Mouse (Mus musculus) midbrain, embryonic 13.5 days (tissue): ENCODE data around the gene Ifitm3. TPM values are rescaled to one million over a fixed set of nuclear protein-coding genes. Genes with fewer than 3 reads are reported as not detected.
A peak's percentile ranks its signal among the peaks of the same experiment; 100 is the strongest.

ENCODE experiments used
- ATAC-seq: fragments of 200-750 bp; cut with Nextera tagmentation; 2 replicates; pipeline ENCODE4 v1.8.0; 2017; ENCODE audit warnings: mild to moderate bottlenecking, moderate TSS enrichment, moderate library complexity
- H3K27ac ChIP-seq: fragments of 300-500 bp; sonication (generic); 2 replicates; pipeline ENCODE4 v1.5.1; 2015; ENCODE audit warnings: inconsistent platforms, mild to moderate bottlenecking, moderate library complexity
- H3K27me3 ChIP-seq: fragments of 300-500 bp; sonication (generic); 2 replicates; pipeline ENCODE4 v1.6.1; 2015; ENCODE audit warnings: mild to moderate bottlenecking, inconsistent platforms
- H3K36me3 ChIP-seq: fragments of 300-500 bp; sonication (generic); 2 replicates; pipeline ENCODE4 v1.6.1; 2015; ENCODE audit warnings: mild to moderate bottlenecking, inconsistent platforms
- H3K4me1 ChIP-seq: fragments of 300-500 bp; sonication (generic); replicated peaks from 2 replicates; pipeline ENCODE4 v1.6.1; 2015; ENCODE audit warnings: inconsistent platforms
- H3K4me2 ChIP-seq: fragments of 300-500 bp; sonication (generic); replicated peaks from 2 replicates; pipeline ENCODE4 v1.6.1; 2015; ENCODE audit warnings: moderate library complexity, mild to moderate bottlenecking, inconsistent platforms
- H3K4me3 ChIP-seq: fragments of 300-500 bp; sonication (generic); replicated peaks from 2 replicates; pipeline ENCODE4 v1.5.1; 2015; ENCODE audit warnings: mild to moderate bottlenecking, inconsistent platforms
- H3K9ac ChIP-seq: fragments of 300-500 bp; sonication (generic); replicated peaks from 2 replicates; pipeline ENCODE4 v1.6.1; 2015; ENCODE audit warnings: mild to moderate bottlenecking, inconsistent platforms
- H3K9me3 ChIP-seq: fragments of 300-500 bp; sonication (generic); 2 replicates; pipeline ENCODE4 v1.6.1; 2016; ENCODE audit warnings: mild to moderate bottlenecking, inconsistent platforms
- WGBS: fragments of 180-500 bp; shearing (Covaris S2); methylation state at CpG from one replicate; pipeline ENCODE4 v1.1.7; 2015; 5-methylcytosine and 5-hydroxymethylcytosine counted together
- polyA plus RNA-seq: library from polyadenylated mRNA; unstranded; fragments of >200 nt; fragmentation: Nextera tagmentation; extraction: Ambion mirVana; gene quantifications from 2 replicates; pipeline ENCODE4 v1.2.1, GENCODE M21; 2015

Gene Ifitm3
- polyA plus RNA-seq, 1 experiment from 2014 or later = 26.2 TPM

- no peaks in the 10 kb centered on the region for H3K36me3 ChIP-seq
- ATAC-seq = no peak
- no peaks in the 10 kb centered on the region for H3K27me3 ChIP-seq
- H3K9me3 ChIP-seq = no peaks in the 10 kb centered on the region
- H3K4me2 ChIP-seq = 0 out of 2 replicates have a peak overlapping the region, but pooled peaks have one; percentile 25
- no peak overlapping the region for H3K9ac ChIP-seq
- H3K4me3 ChIP-seq = no peak overlapping the region
- no peak overlapping the region for H3K27ac ChIP-seq
- WGBS = 4% methylated on average over 7 of the region's 7 CpGs
- H3K4me1 ChIP-seq = peaks cover 8% of the 10 kb centered on the region; the same call in 1 of the 2 replicates
These were observed 2.2 kb downstream of the Ifitm3 start for GRCm38 (mm10) chr7:141008312-141008761.

GRCm38 (mm10) chr7:141006914-141007313, 3.7 kb downstream of the Ifitm3 start:
- Histone ChIP-seq H3K4me2 (no peak overlapping the region), H3K36me3 (no peaks in the 10 kb centered on the region), H3K27ac (no peak overlapping the region), H3K27me3 (no peaks in the 10 kb centered on the region), H3K4me3 (no peak overlapping the region), H3K9ac (no peak overlapping the region), H3K9me3 (no peaks in the 10 kb centered on the region), H3K4me1 (peaks cover 8% of the 10 kb centered on the region; the same call in 1 of the 2 replicates)
- no peak for ATAC-seq
- 86% methylated on average over 5 of the region's 5 CpGs for WGBS

GRCm38 (mm10) chr7:141006446-141006845, 4.1 kb downstream of the Ifitm3 start:
- no peaks in the 10 kb centered on the region for H3K36me3 ChIP-seq
- H3K9me3 ChIP-seq = no peaks in the 10 kb centered on the region
- H3K27me3 ChIP-seq = no peaks in the 10 kb centered on the region
- H3K4me2 ChIP-seq = no peak overlapping the region
- H3K27ac ChIP-seq = no peak overlapping the region
- 95% methylated on average over 6 of the region's 6 CpGs for WGBS
- ATAC-seq = no peak
- H3K9ac ChIP-seq = no peak overlapping the region
- peaks cover 8% of the 10 kb centered on the region; the same call in 1 of the 2 replicates for H3K4me1 ChIP-seq
- no peak overlapping the region for H3K4me3 ChIP-seq

GRCm38 (mm10) chr7:141003248-141004010, 7.1 kb downstream of the Ifitm3 start:
- no peak overlapping the region for H3K4me3 ChIP-seq
- H3K9me3 ChIP-seq = no peaks in the 10 kb centered on the region
- no peak overlapping the region for H3K9ac ChIP-seq
- H3K4me2 ChIP-seq = no peak overlapping the region
- no peaks in the 10 kb centered on the region for H3K36me3 ChIP-seq
- no peaks in the 10 kb centered on the region for H3K27me3 ChIP-seq
- no peak for ATAC-seq
- 87% methylated on average over 5 of the region's 5 CpGs for WGBS
- H3K27ac ChIP-seq = no peak overlapping the region
- 0 out of 2 replicates have a peak, but pooled peaks cover 1% of the 10 kb centered on the region for H3K4me1 ChIP-seq

- no peak for ATAC-seq
- Histone ChIP-seq H3K4me1 (no peaks in the 10 kb centered on the region), H3K9ac (no peak overlapping the region), H3K27ac (no peak overlapping the region), H3K9me3 (no peaks in the 10 kb centered on the region), H3K4me2 (no peak overlapping the region), H3K36me3 (no peaks in the 10 kb centered on the region), H3K27me3 (no peaks in the 10 kb centered on the region), H3K4me3 (no peak overlapping the region)
- WGBS = 73% methylated on average over 15 of the region's 15 CpGs
These were observed 9.5 kb downstream of the Ifitm3 start for GRCm38 (mm10) chr7:141000881-141001708.

GRCm38 (mm10) chr7:140998853-140999700, 11.5 kb downstream of the Ifitm3 start:
- H3K4me3 ChIP-seq = no peak overlapping the region
- no peaks in the 10 kb centered on the region for H3K36me3 ChIP-seq
- 95% methylated on average over 11 of the region's 11 CpGs for WGBS
- no peak overlapping the region for H3K27ac ChIP-seq
- H3K9ac ChIP-seq = no peak overlapping the region
- H3K9me3 ChIP-seq = no peaks in the 10 kb centered on the region
- H3K4me1 ChIP-seq = no peaks in the 10 kb centered on the region
- no peak for ATAC-seq
- H3K27me3 ChIP-seq = no peaks in the 10 kb centered on the region
- H3K4me2 ChIP-seq = no peak overlapping the region

GRCm38 (mm10) chr7:140997817-140998216, 12.8 kb downstream of the Ifitm3 start:
- no peaks in the 10 kb centered on the region for H3K27me3 ChIP-seq
- ATAC-seq = no peak
- WGBS = 61% methylated on average over 1 of the region's 1 CpGs
- no peak overlapping the region for H3K4me2 ChIP-seq
- H3K27ac ChIP-seq = no peak overlapping the region
- no peaks in the 10 kb centered on the region for H3K36me3 ChIP-seq
- no peaks in the 10 kb centered on the region for H3K4me1 ChIP-seq
- H3K9me3 ChIP-seq = no peaks in the 10 kb centered on the region
- H3K9ac ChIP-seq = no peak overlapping the region
- H3K4me3 ChIP-seq = no peak overlapping the region

GRCm38 (mm10) chr7:140991117-140991689, 19.4 kb downstream of the Ifitm3 start:
- 86% methylated on average over 14 of the region's 14 CpGs for WGBS
- H3K4me3 ChIP-seq = no peak overlapping the region
- ATAC-seq = no peak
- H3K4me1 ChIP-seq = no peaks in the 10 kb centered on the region
- no peak overlapping the region for H3K9ac ChIP-seq
- no peaks in the 10 kb centered on the region for H3K9me3 ChIP-seq
- H3K27me3 ChIP-seq = no peaks in the 10 kb centered on the region
- H3K4me2 ChIP-seq = no peak overlapping the region
- H3K36me3 ChIP-seq = no peaks in the 10 kb centered on the region
- no peak overlapping the region for H3K27ac ChIP-seq

GRCm38 (mm10) chr7:140990622-140991021, 19.9 kb downstream of the Ifitm3 start:
- Histone ChIP-seq H3K4me3 (no peak overlapping the region), H3K4me1 (no peaks in the 10 kb centered on the region), H3K9ac (no peak overlapping the region), H3K36me3 (no peaks in the 10 kb centered on the region), H3K4me2 (no peak overlapping the region), H3K27ac (no peak overlapping the region), H3K27me3 (no peaks in the 10 kb centered on the region), H3K9me3 (no peaks in the 10 kb centered on the region)
- ATAC-seq = no peak
- WGBS = 83% methylated on average over 5 of the region's 5 CpGs

GRCm38 (mm10) chr7:140990185-140990584, 20.4 kb downstream of the Ifitm3 start:
- no peaks in the 10 kb centered on the region for H3K27me3 ChIP-seq
- H3K36me3 ChIP-seq = no peaks in the 10 kb centered on the region
- WGBS = 73% methylated on average over 6 of the region's 6 CpGs
- H3K4me3 ChIP-seq = no peak overlapping the region
- no peak overlapping the region for H3K4me2 ChIP-seq
- no peak overlapping the region for H3K9ac ChIP-seq
- H3K27ac ChIP-seq = no peak overlapping the region
- no peak for ATAC-seq
- H3K9me3 ChIP-seq = no peaks in the 10 kb centered on the region
- H3K4me1 ChIP-seq = no peaks in the 10 kb centered on the region

GRCm38 (mm10) chr7:140989022-140989421, 21.5 kb downstream of the Ifitm3 start:
- H3K9me3 ChIP-seq = no peaks in the 10 kb centered on the region
- no peaks in the 10 kb centered on the region for H3K36me3 ChIP-seq
- no peak overlapping the region for H3K9ac ChIP-seq
- WGBS = 73% methylated on average over 4 of the region's 4 CpGs
- no peak overlapping the region for H3K4me3 ChIP-seq
- ATAC-seq = no peak
- H3K4me2 ChIP-seq = no peak overlapping the region
- no peaks in the 10 kb centered on the region for H3K4me1 ChIP-seq
- no peaks in the 10 kb centered on the region for H3K27me3 ChIP-seq
- H3K27ac ChIP-seq = no peak overlapping the region
